Mouse (Mus musculus): Measurements from ENCODE around the gene Wap.

- TF ChIP-seq CEBPB (IDR thresholded peaks at IDR 0.05; ENCODE audit: insufficient read depth, poor library complexity, severe bottlenecking): no peak
- no peak for TF ChIP-seq POLR2AphosphoS2 (IDR thresholded peaks at IDR 0.05; ENCODE audit: insufficient read length, low read depth)
- no peak for TF ChIP-seq MAX (IDR thresholded peaks at IDR 0.05; ENCODE audit: low read depth)
- TF ChIP-seq POLR2A (IDR thresholded peaks at IDR 0.05; ENCODE audit: insufficient read length, low read depth): no peak
- no peak for TF ChIP-seq MYOG (IDR thresholded peaks at IDR 0.05; ENCODE audit: control insufficient read depth in 1 of 3, insufficient read depth in 1 of 3, insufficient read length in 2 of 3, low read depth in 2 of 3)
These were observed 32.4 kb upstream of the Wap start for GRCm38 (mm10) chr11:6670826-6671225.
